Mouse (Mus musculus): ENCODE results near the gene Xab2. TPM values are rescaled to one million over a fixed set of nuclear protein-coding genes. Genes with fewer than 3 reads are reported as not detected.

The Xab2 gene
- total RNA-seq (2017), result 53.4 and 54.3 TPM in 2 replicates

GRCm38 (mm10) chr8:3621199-3621970, at the start of gene Xab2, which contains the start of gene Pet100:
Xab2 (minus strand) TSS chr8:3621316.
Pet100 (plus strand) TSS chr8:3621548.
- ATAC-seq (replicated peaks; ENCODE audit: low read depth, poor library complexity, severe bottlenecking), result peak; percentile 98

- peak; percentile 50 for ATAC-seq (replicated peaks; ENCODE audit: low read depth, poor library complexity, severe bottlenecking)
These were observed 49.3 kb upstream of the Xab2 start for GRCm38 (mm10) chr8:3670388-3670787.

- ATAC-seq (replicated peaks; ENCODE audit: low read depth, poor library complexity, severe bottlenecking), result no peak
These were observed 44.4 kb upstream of the Xab2 start, which contains the start of gene Mcemp1 for GRCm38 (mm10) chr8:3665507-3665906. Mcemp1 (plus strand) TSS chr8:3665754.

GRCm38 (mm10) chr8:3664405-3664804, 43.3 kb upstream of the Xab2 start:
- ATAC-seq (replicated peaks; ENCODE audit: low read depth, poor library complexity, severe bottlenecking), result peak; percentile 90

GRCm38 (mm10) chr8:3660889-3661288, 39.8 kb upstream of the Xab2 start:
- ATAC-seq (replicated peaks; ENCODE audit: low read depth, poor library complexity, severe bottlenecking), result peak; percentile 71

GRCm38 (mm10) chr8:3656725-3657381, 35.7 kb upstream of the Xab2 start:
- no peak for ATAC-seq (replicated peaks; ENCODE audit: low read depth, poor library complexity, severe bottlenecking)

- no peak for ATAC-seq (replicated peaks; ENCODE audit: low read depth, poor library complexity, severe bottlenecking)
These were observed 34.4 kb upstream of the Xab2 start, which contains the start of gene Retn for GRCm38 (mm10) chr8:3655526-3655925. Retn (plus strand) TSS chr8:3655770.

GRCm38 (mm10) chr8:3654726-3655508, 33.8 kb upstream of the Xab2 start:
- no peak for ATAC-seq (replicated peaks; ENCODE audit: low read depth, poor library complexity, severe bottlenecking)

GRCm38 (mm10) chr8:3652845-3653244, 31.7 kb upstream of the Xab2 start:
- no peak for ATAC-seq (replicated peaks; ENCODE audit: low read depth, poor library complexity, severe bottlenecking)

GRCm38 (mm10) chr8:3648990-3649389, 27.9 kb upstream of the Xab2 start:
- peak; percentile 34 for ATAC-seq (replicated peaks; ENCODE audit: low read depth, poor library complexity, severe bottlenecking)

GRCm38 (mm10) chr8:3648268-3648667, 27.2 kb upstream of the Xab2 start:
- ATAC-seq (replicated peaks; ENCODE audit: low read depth, poor library complexity, severe bottlenecking), result peak; percentile 40

GRCm38 (mm10) chr8:3647561-3647960, 26.4 kb upstream of the Xab2 start:
- ATAC-seq (replicated peaks; ENCODE audit: low read depth, poor library complexity, severe bottlenecking), result no peak

GRCm38 (mm10) chr8:3646824-3647531, 25.9 kb upstream of the Xab2 start:
- no peak for ATAC-seq (replicated peaks; ENCODE audit: low read depth, poor library complexity, severe bottlenecking)

GRCm38 (mm10) chr8:3645804-3646203, 24.7 kb upstream of the Xab2 start:
- peak; percentile 95 for ATAC-seq (replicated peaks; ENCODE audit: low read depth, poor library complexity, severe bottlenecking)

- ATAC-seq (replicated peaks; ENCODE audit: low read depth, poor library complexity, severe bottlenecking), result peak; percentile 49
These were observed 10.4 kb upstream of the Xab2 start for GRCm38 (mm10) chr8:3631478-3631875.

- ATAC-seq (replicated peaks; ENCODE audit: low read depth, poor library complexity, severe bottlenecking), result peak; percentile 92
These were observed 9.7 kb upstream of the Xab2 start, which contains the start of gene Stxbp2 for GRCm38 (mm10) chr8:3630647-3631477. Stxbp2 (plus strand) TSS chr8:3630955.

- peak; percentile 37 for ATAC-seq (replicated peaks; ENCODE audit: low read depth, poor library complexity, severe bottlenecking)
These were observed 6.9 kb upstream of the Xab2 start for GRCm38 (mm10) chr8:3628014-3628413.

- ATAC-seq (replicated peaks; ENCODE audit: low read depth, poor library complexity, severe bottlenecking), result 0 out of 2 replicates have a peak, but pooled peaks have one; percentile 13
These were observed 5.9 kb upstream of the Xab2 start for GRCm38 (mm10) chr8:3626971-3627370.

- ATAC-seq (replicated peaks; ENCODE audit: low read depth, poor library complexity, severe bottlenecking), result no peak
These were observed 4.3 kb upstream of the Xab2 start, which contains the start of gene Pcp2 for GRCm38 (mm10) chr8:3625445-3625844. Pcp2 (minus strand) TSS chr8:3625545.
